Mouse (Mus musculus) forebrain, postnatal 0 days (tissue): ENCODE results near the gene Ankrd6. TPM values are rescaled to one million over a fixed set of nuclear protein-coding genes. Genes with fewer than 3 reads are reported as not detected.

Experiments used
- ATAC-seq: fragments of 200-750 bp; cut with Nextera tagmentation; 2 replicates; pipeline ENCODE4 v1.8.0; 2017; ENCODE audit warnings: mild to moderate bottlenecking, moderate library complexity
- DNase-seq: peaks from one replicate; pipeline ENCODE4 v3.0.0-alpha.2; 2015
- H3K27ac ChIP-seq: fragments of 300-500 bp; sonication (generic); 2 replicates; pipeline ENCODE4 v1.5.1; 2014; ENCODE audit warnings: low read depth, mild to moderate bottlenecking, antibody characterized with exemption, low read length, moderate library complexity, mixed read lengths
- H3K27me3 ChIP-seq: fragments of 300-500 bp; sonication (generic); 2 replicates; pipeline ENCODE4 v1.6.1; 2014; ENCODE audit warnings: mild to moderate bottlenecking, low read length, mixed read lengths; ENCODE audit not compliant: insufficient read depth
- H3K36me3 ChIP-seq: fragments of 300-500 bp; sonication (generic); 2 replicates; pipeline ENCODE4 v1.6.1; 2014; ENCODE audit warnings: mild to moderate bottlenecking, moderate library complexity; ENCODE audit not compliant: insufficient read depth
- H3K4me1 ChIP-seq: fragments of 300-500 bp; sonication (generic); 2 replicates; pipeline ENCODE4 v1.6.1; 2014; ENCODE audit warnings: antibody characterized with exemption; ENCODE audit not compliant: insufficient read depth
- H3K4me2 ChIP-seq: fragments of 300-500 bp; sonication (generic); 2 replicates; pipeline ENCODE4 v1.6.1; 2014; ENCODE audit warnings: low read depth, mild to moderate bottlenecking, moderate library complexity
- H3K4me3 ChIP-seq: fragments of 300-500 bp; sonication (generic); 2 replicates; pipeline ENCODE4 v1.5.1; 2014; ENCODE audit warnings: low read depth, low read length, mixed read lengths
- H3K9ac ChIP-seq: fragments of 300-500 bp; sonication (generic); 2 replicates; pipeline ENCODE4 v1.6.1; 2014; ENCODE audit warnings: mild to moderate bottlenecking
- H3K9me3 ChIP-seq: fragments of 300-500 bp; sonication (generic); 2 replicates; pipeline ENCODE4 v1.6.1; 2016; ENCODE audit warnings: low read length
- CTCF ChIP-seq: sonication (generic); IDR thresholded peaks from 2 replicates; pipeline ENCODE4 v1.5.1; 2016; ENCODE audit warnings: antibody characterized with exemption, control low read depth, low read depth
- WGBS: fragments of 180-500 bp; shearing (Covaris S2); extraction: QIAGEN DNeasy Blood & Tissue Kit; methylation state at CpG from one replicate; pipeline ENCODE4 v1.1.7; 2014; 5-methylcytosine and 5-hydroxymethylcytosine counted together
- polyA plus RNA-seq: library from polyadenylated mRNA; unstranded; fragments of >200 nt; fragmentation: Nextera tagmentation; extraction: Ambion mirVana; gene quantifications from 2 replicates; pipeline ENCODE4 v1.2.1, GENCODE M21; 2015
- total RNA-seq: library from RNA; depleted of rRNA; stranded (reverse); fragments of >200 nt; gene quantifications from 2 replicates; pipeline ENCODE4 v1.2.3, GENCODE M21; 2014; rRNA removed

Ankrd6 gene
- total and polyA plus RNA-seq, 2 experiments from 2014 or later = 18.4 to 39.8 TPM

GRCm38 (mm10) chr4:32757430-32757829 is 193.2 kb downstream of the Ankrd6 start:
- Histone ChIP-seq H3K4me1 (no peaks in the 10 kb centered on the region), H3K36me3 (peaks cover 60% of the 10 kb centered on the region), H3K27me3 (no peaks in the 10 kb centered on the region), H3K27ac (no peak overlapping the region), H3K9ac (no peak overlapping the region), H3K4me2 (no peak overlapping the region), H3K4me3 (no peak overlapping the region), H3K9me3 (no peaks in the 10 kb centered on the region)
- DNase-seq (peak; percentile 27), ATAC-seq (peak; percentile 83)
- no peak for TF ChIP-seq CTCF
- WGBS = 77% methylated on average over 2 of the region's 2 CpGs

Other genes starting within 250 kb of the Ankrd6 start
- gene Lyrm2, start 150.6 kb downstream of the Ankrd6 start, total RNA-seq = 103 and 105 TPM in 2 replicates
- gene Lyrm2, start 150.6 kb downstream of the Ankrd6 start, polyA plus RNA-seq = 108 and 122 TPM in 2 replicates
- 45.3 and 53.0 TPM in 2 replicates for gene Rragd, start 32.2 kb upstream of the Ankrd6 start, total RNA-seq
- gene Rragd, start 32.2 kb upstream of the Ankrd6 start, polyA plus RNA-seq = 21.8 and 30.6 TPM in 2 replicates
- gene Ube2j1, start 80.6 kb upstream of the Ankrd6 start, total RNA-seq = 88.5 and 106 TPM in 2 replicates
- 53.6 and 61.2 TPM in 2 replicates for gene Ube2j1, start 80.6 kb upstream of the Ankrd6 start, polyA plus RNA-seq
- gene Gabrr2, start 112.2 kb upstream of the Ankrd6 start, total RNA-seq = 0.54 TPM in 1 of 2 replicates, not detected in the other
- gene Gabrr2, start 112.2 kb upstream of the Ankrd6 start, polyA plus RNA-seq = not detected in 2 replicates
- 0.46 and 0.67 TPM in 2 replicates for gene Gabrr1, start 181.7 kb upstream of the Ankrd6 start, total RNA-seq
- gene Gabrr1, start 181.7 kb upstream of the Ankrd6 start, polyA plus RNA-seq = 0.22 and 0.25 TPM in 2 replicates
- 8.0 and 11.3 TPM in 2 replicates for gene Pm20d2, start 238.9 kb upstream of the Ankrd6 start, total RNA-seq
- 2.3 and 3.3 TPM in 2 replicates for gene Pm20d2, start 238.9 kb upstream of the Ankrd6 start, polyA plus RNA-seq